Mouse (Mus musculus) stomach, embryonic 14.5 days (tissue): ENCODE data around the gene Dlat. TPM values are rescaled to one million over a fixed set of nuclear protein-coding genes. Genes with fewer than 3 reads are reported as not detected.
A peak's percentile ranks its signal among the peaks of the same experiment; 100 is the strongest.

Source experiments
- ATAC-seq: fragments of 200-750 bp; cut with Nextera tagmentation; 2 replicates; pipeline ENCODE4 v1.8.0; 2017; ENCODE audit warnings: low read depth, moderate TSS enrichment; ENCODE audit not compliant: insufficient number of reproducible peaks, insufficient read depth, low FRiP score
- H3K27ac ChIP-seq: fragments of 300-500 bp; sonication (generic); 2 replicates; pipeline ENCODE4 v1.5.1; 2014; ENCODE audit warnings: mild to moderate bottlenecking, low read length, moderate library complexity, mixed read lengths
- H3K27me3 ChIP-seq: fragments of 300-500 bp; sonication (generic); 2 replicates; pipeline ENCODE4 v1.6.1; 2014; ENCODE audit warnings: low read length, control low read depth, mixed read lengths; ENCODE audit not compliant: control insufficient read depth, insufficient read depth
- H3K36me3 ChIP-seq: fragments of 300-500 bp; sonication (generic); 2 replicates; pipeline ENCODE4 v1.6.1; 2014; ENCODE audit warnings: mild to moderate bottlenecking, control low read depth, low read length, moderate library complexity, mixed read lengths; ENCODE audit not compliant: control insufficient read depth, insufficient read depth
- H3K4me1 ChIP-seq: fragments of 300-500 bp; sonication (generic); 2 replicates; pipeline ENCODE4 v1.6.1; 2014; ENCODE audit warnings: low read length, control low read depth, mixed read lengths; ENCODE audit not compliant: control insufficient read depth, insufficient read depth
- H3K4me2 ChIP-seq: fragments of 300-500 bp; sonication (generic); replicated peaks from 2 replicates; pipeline ENCODE4 v1.6.1; 2014; ENCODE audit warnings: low read depth, low read length, control low read depth
- H3K4me3 ChIP-seq: fragments of 300-500 bp; sonication (generic); 2 replicates; pipeline ENCODE4 v1.5.1; 2014; ENCODE audit warnings: low read depth, low read length, control low read depth
- H3K9ac ChIP-seq: fragments of 300-500 bp; sonication (generic); replicated peaks from 2 replicates; pipeline ENCODE4 v1.6.1; 2014; ENCODE audit warnings: low read depth, mild to moderate bottlenecking, control low read depth, low read length, moderate library complexity, mixed read lengths
- H3K9me3 ChIP-seq: fragments of 300-500 bp; sonication (generic); 2 replicates; pipeline ENCODE4 v1.6.1; 2016; ENCODE audit warnings: low read depth, low read length, control low read depth; ENCODE audit not compliant: control insufficient read depth
- WGBS: fragments of 180-500 bp; shearing (Covaris S2); extraction: QIAGEN DNeasy Blood & Tissue Kit; methylation state at CpG from one replicate; pipeline ENCODE4 v1.1.7; 2014; 5-methylcytosine and 5-hydroxymethylcytosine counted together
- polyA plus RNA-seq: library from polyadenylated mRNA; unstranded; fragments of >200 nt; fragmentation: Nextera tagmentation; extraction: Ambion mirVana; gene quantifications from 2 replicates; pipeline ENCODE4 v1.2.1, GENCODE M21; 2014

Dlat gene
- polyA plus RNA-seq, 1 experiment from 2014 or later: 47.9 TPM

- H3K4me1 ChIP-seq: peaks cover 12% of the 10 kb centered on the region; the same call in 1 of the 2 replicates
- 2% methylated on average over 6 of the region's 6 CpGs for WGBS
- no peaks in the 10 kb centered on the region for H3K9me3 ChIP-seq
- peak overlapping the region; percentile 83 for H3K9ac ChIP-seq
- H3K4me3 ChIP-seq: peak overlapping the region; percentile 89
- H3K36me3 ChIP-seq: peaks cover 16% of the 10 kb centered on the region
- H3K27ac ChIP-seq: peak overlapping the region; percentile 84; the same call in 1 of the 2 replicates
- no peaks in the 10 kb centered on the region for H3K27me3 ChIP-seq
- peak overlapping the region; percentile 73 for H3K4me2 ChIP-seq
- no peak for ATAC-seq
These were observed 55.2 kb downstream of the Dlat start for GRCm38 (mm10) chr9:50604338-50604737.

GRCm38 (mm10) chr9:50603998-50604324 is 55.6 kb downstream of the Dlat start:
- H3K4me3 ChIP-seq: peak overlapping the region; percentile 89
- ATAC-seq: peak; percentile 88
- no peaks in the 10 kb centered on the region for H3K27me3 ChIP-seq
- H3K4me2 ChIP-seq: peak overlapping the region; percentile 73
- H3K36me3 ChIP-seq: peaks cover 17% of the 10 kb centered on the region
- peak overlapping the region; percentile 84 for H3K27ac ChIP-seq
- under 1% methylated on average over 24 of the region's 24 CpGs for WGBS
- no peaks in the 10 kb centered on the region for H3K9me3 ChIP-seq
- peak overlapping the region; percentile 83 for H3K9ac ChIP-seq
- peaks cover 12% of the 10 kb centered on the region; the same call in 1 of the 2 replicates for H3K4me1 ChIP-seq

- ATAC-seq: peak; percentile 97
- H3K4me1 ChIP-seq: peaks cover 12% of the 10 kb centered on the region; the same call in 1 of the 2 replicates
- peak within 1 kb of the TSS; percentile 73 for H3K4me2 ChIP-seq
- peak within 1 kb of the TSS; percentile 83 for H3K9ac ChIP-seq
- 1% methylated on average over 48 of the region's 48 CpGs for WGBS
- peaks cover 22% of the 10 kb centered on the region for H3K36me3 ChIP-seq
- H3K27ac ChIP-seq: peak within 1 kb of the TSS; percentile 84
- H3K4me3 ChIP-seq: peak within 1 kb of the TSS; percentile 89
- H3K9me3 ChIP-seq: no peaks in the 10 kb centered on the region
- H3K27me3 ChIP-seq: no peaks in the 10 kb centered on the region
These were observed 56.2 kb downstream of the Dlat start, which contains the start of the genes Sdhd and Timm8b for GRCm38 (mm10) chr9:50603189-50603997. Gene Sdhd (minus strand): TSS chr9:50603812. Gene Timm8b (plus strand): TSS chr9:50603910.

GRCm38 (mm10) chr9:50602055-50602845 is 57.3 kb downstream of the Dlat start:
- H3K9ac ChIP-seq: 0 out of 2 replicates have a peak overlapping the region, but pooled peaks have one; percentile 41
- no peaks in the 10 kb centered on the region for H3K9me3 ChIP-seq
- H3K4me3 ChIP-seq: peak overlapping the region; percentile 89
- H3K36me3 ChIP-seq: peaks cover 24% of the 10 kb centered on the region
- WGBS: 88% methylated on average over 7 of the region's 7 CpGs
- H3K27ac ChIP-seq: no peak overlapping the region
- no peaks in the 10 kb centered on the region for H3K27me3 ChIP-seq
- peaks cover 12% of the 10 kb centered on the region; the same call in 1 of the 2 replicates for H3K4me1 ChIP-seq
- H3K4me2 ChIP-seq: peak overlapping the region; percentile 73
- ATAC-seq: no peak

- H3K4me3 ChIP-seq: no peak overlapping the region
- 83% methylated on average over 6 of the region's 6 CpGs for WGBS
- no peak overlapping the region for H3K27ac ChIP-seq
- no peaks in the 10 kb centered on the region for H3K27me3 ChIP-seq
- no peak overlapping the region for H3K4me2 ChIP-seq
- no peaks in the 10 kb centered on the region for H3K9me3 ChIP-seq
- H3K36me3 ChIP-seq: peaks cover 29% of the 10 kb centered on the region
- H3K9ac ChIP-seq: no peak overlapping the region
- H3K4me1 ChIP-seq: peaks cover 12% of the 10 kb centered on the region; the same call in 1 of the 2 replicates
- no peak for ATAC-seq
These were observed 58.0 kb downstream of the Dlat start for GRCm38 (mm10) chr9:50601536-50601935.

- no peaks in the 10 kb centered on the region for H3K9me3 ChIP-seq
- H3K27me3 ChIP-seq: no peaks in the 10 kb centered on the region
- peaks cover 1% of the 10 kb centered on the region; the same call in 1 of the 2 replicates for H3K4me1 ChIP-seq
- H3K27ac ChIP-seq: no peak overlapping the region
- H3K4me2 ChIP-seq: no peak overlapping the region
- no peak overlapping the region for H3K4me3 ChIP-seq
- H3K9ac ChIP-seq: no peak overlapping the region
- no peak for ATAC-seq
- peaks cover 41% of the 10 kb centered on the region for H3K36me3 ChIP-seq
- 94% methylated on average over 8 of the region's 8 CpGs for WGBS
These were observed 62.6 kb downstream of the Dlat start for GRCm38 (mm10) chr9:50596973-50597372.

- H3K27me3 ChIP-seq: no peaks in the 10 kb centered on the region
- WGBS: 63% methylated on average over 12 of the region's 12 CpGs
- no peak overlapping the region for H3K4me2 ChIP-seq
- no peaks in the 10 kb centered on the region for H3K4me1 ChIP-seq
- no peaks in the 10 kb centered on the region for H3K9me3 ChIP-seq
- H3K9ac ChIP-seq: no peak overlapping the region
- 0 out of 2 replicates have a peak, but pooled peaks have one; percentile 37 for ATAC-seq
- no peak overlapping the region for H3K4me3 ChIP-seq
- no peak overlapping the region for H3K27ac ChIP-seq
- peaks cover 36% of the 10 kb centered on the region for H3K36me3 ChIP-seq
These were observed 64.7 kb downstream of the Dlat start for GRCm38 (mm10) chr9:50594794-50595417.

GRCm38 (mm10) chr9:50593544-50593943 is 66.0 kb downstream of the Dlat start:
- Histone ChIP-seq H3K4me2 (no peak overlapping the region), H3K27me3 (no peaks in the 10 kb centered on the region), H3K9me3 (no peaks in the 10 kb centered on the region), H3K4me3 (no peak overlapping the region), H3K36me3 (peaks cover 31% of the 10 kb centered on the region), H3K4me1 (no peaks in the 10 kb centered on the region), H3K27ac (no peak overlapping the region), H3K9ac (no peak overlapping the region)
- ATAC-seq: no peak
- WGBS: 69% methylated on average over 3 of the region's 3 CpGs
